Mouse (Mus musculus) left cerebral cortex, adult 18-20 months (tissue): Measurements from ENCODE around the gene Lnx1. TPM values are rescaled to one million over a fixed set of nuclear protein-coding genes. Genes with fewer than 3 reads are reported as not detected.

ENCODE experiments used
- DNase-seq, 2 experiments: peaks; one replicate each; pipeline ENCODE4 v3.0.0; 2021 to 2022; ENCODE audit warnings: low spot score in 2 of 2, mixed read lengths in 1 of 2
- total RNA-seq, 2 experiments: library from RNA; stranded (reverse); gene quantifications; 2 replicates each; pipeline ENCODE4 v1.2.3; 2021

The Lnx1 gene
- total RNA-seq, 2 experiments from 2014 or later, result 22.0 to 24.1 TPM

GRCm38 (mm10) chr5:74657930-74658329 is 44.8 kb downstream of the Lnx1 start:
- no peak for DNase-seq

- DNase-seq, result no peak
Observed at GRCm38 (mm10) chr5:74656410-74656809, 46.3 kb downstream of the Lnx1 start.

- no peak for DNase-seq
Observed at GRCm38 (mm10) chr5:74654527-74654926, 48.2 kb downstream of the Lnx1 start.

GRCm38 (mm10) chr5:74653766-74654165 is 48.9 kb downstream of the Lnx1 start:
- no peak for DNase-seq

- no peak for DNase-seq
Observed at GRCm38 (mm10) chr5:74649122-74649521, 53.6 kb downstream of the Lnx1 start.

GRCm38 (mm10) chr5:74648216-74648615 is 54.5 kb downstream of the Lnx1 start:
- DNase-seq, result no peak

GRCm38 (mm10) chr5:74647584-74647984 is 55.1 kb downstream of the Lnx1 start:
- no peak for DNase-seq

- DNase-seq, result no peak
Observed at GRCm38 (mm10) chr5:74642291-74642690, 60.4 kb downstream of the Lnx1 start.

GRCm38 (mm10) chr5:74641000-74641399 is 61.7 kb downstream of the Lnx1 start:
- peak in 1 of 2 experiments; percentile 11 for DNase-seq

GRCm38 (mm10) chr5:74640504-74640903 is 62.2 kb downstream of the Lnx1 start:
- DNase-seq, result no peak

GRCm38 (mm10) chr5:74639516-74639915 is 63.2 kb downstream of the Lnx1 start:
- peak in 1 of 2 experiments; percentile 10 for DNase-seq

- no peak for DNase-seq
Observed at GRCm38 (mm10) chr5:74634391-74634790, 68.3 kb downstream of the Lnx1 start.

GRCm38 (mm10) chr5:74633453-74633852 is 69.3 kb downstream of the Lnx1 start:
- no peak for DNase-seq

GRCm38 (mm10) chr5:74632369-74633114 is 70.2 kb downstream of the Lnx1 start:
- no peak for DNase-seq

GRCm38 (mm10) chr5:74628001-74628400 is 74.7 kb downstream of the Lnx1 start:
- DNase-seq, result no peak

- no peak for DNase-seq
Observed at GRCm38 (mm10) chr5:74624385-74624784, 78.3 kb downstream of the Lnx1 start.

GRCm38 (mm10) chr5:74623316-74624000 is 79.3 kb downstream of the Lnx1 start:
- no peak for DNase-seq

- no peak for DNase-seq
Observed at GRCm38 (mm10) chr5:74621691-74622470, 80.8 kb downstream of the Lnx1 start.

- peak in 1 of 2 experiments; percentile 27 for DNase-seq
Observed at GRCm38 (mm10) chr5:74618573-74619059, 84.1 kb downstream of the Lnx1 start.

- no peak for DNase-seq
Observed at GRCm38 (mm10) chr5:74617816-74618572, 84.7 kb downstream of the Lnx1 start.
